Mouse (Mus musculus): ENCODE results near the gene Atp9a. TPM values are rescaled to one million over a fixed set of nuclear protein-coding genes. Genes with fewer than 3 reads are reported as not detected.

Atp9a gene
- polyA plus RNA-seq, 1 experiment: 1.2 TPM

GRCm38 (mm10) chr2:168625091-168625490 is 117.1 kb downstream of the Atp9a start:
- Histone ChIP-seq H3K36me3 (ENCODE audit: control insufficient read depth, insufficient read depth) (no peaks in the 10 kb centered on the region), H3K79me2 (ENCODE audit: control insufficient read depth, insufficient read depth) (no peaks in the 10 kb centered on the region), H3K79me3 (ENCODE audit: low read depth) (no peaks in the 10 kb centered on the region), H3K4me3 (ENCODE audit: insufficient read depth, poor library complexity, severe bottlenecking) (no peak overlapping the region), H3K27me3 (ENCODE audit: control insufficient read depth, insufficient read depth, insufficient read length) (no peaks in the 10 kb centered on the region), H3ac (ENCODE audit: control insufficient read depth, insufficient read length, low read depth) (no peak overlapping the region)
- TF ChIP-seq USF1 (IDR thresholded peaks at IDR 0.05; ENCODE audit: low read depth) (no peak), MAX (IDR thresholded peaks at IDR 0.05) (no peak), MYOD1 (IDR thresholded peaks at IDR 0.05; ENCODE audit: control insufficient read depth, insufficient read length, low read depth) (no peak), MYOG (IDR thresholded peaks at IDR 0.05; ENCODE audit: control insufficient read depth, extremely low read depth, insufficient read length) (no peak), CTCF (IDR thresholded peaks at IDR 0.05; ENCODE audit: control insufficient read depth, insufficient read depth, insufficient read length) (no peak), FOSL1 (IDR thresholded peaks at IDR 0.05; ENCODE audit: insufficient read depth, low read length, poor library complexity, severe bottlenecking) (no peak), CEBPB (IDR thresholded peaks at IDR 0.05; ENCODE audit: low read depth) (no peak)

DNA sequence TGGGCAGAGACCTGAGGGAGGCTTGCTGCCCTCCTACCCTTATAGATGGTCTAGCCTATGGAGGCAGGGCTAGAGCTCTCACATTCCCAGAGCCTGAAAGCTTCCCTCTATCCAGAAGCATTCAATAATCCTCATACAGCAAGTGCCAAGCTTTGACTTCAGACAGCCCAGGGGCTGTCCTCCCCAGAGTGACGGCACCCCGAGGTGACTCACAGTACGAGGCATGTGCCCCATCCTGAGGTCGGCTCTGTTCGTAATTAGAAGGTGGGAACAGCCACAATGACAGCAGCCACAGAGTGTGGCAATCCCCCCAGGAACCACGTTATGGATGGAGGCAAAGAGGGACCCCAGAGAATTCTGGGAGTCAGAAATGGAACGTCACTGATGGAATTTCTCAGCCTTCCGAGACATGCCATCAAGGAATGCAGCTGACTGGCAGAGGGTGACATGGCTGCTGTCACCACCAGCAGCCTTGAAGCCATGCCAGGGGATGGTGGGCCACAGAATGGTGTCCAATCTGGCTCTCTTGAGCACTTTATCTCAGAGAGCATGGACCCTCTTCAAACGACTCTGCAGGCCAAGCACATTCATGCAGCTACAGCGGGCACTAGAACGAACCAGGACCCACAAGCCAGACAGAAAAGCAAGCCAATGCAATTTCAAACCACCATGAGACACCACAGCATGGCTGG is 121.0 kb downstream of the Atp9a start:
- Histone ChIP-seq H3K36me3 (ENCODE audit: control insufficient read depth, insufficient read depth) (no peaks in the 10 kb centered on the region), H3ac (ENCODE audit: control insufficient read depth, insufficient read length, low read depth) (no peak overlapping the region), H3K27me3 (ENCODE audit: control insufficient read depth, insufficient read depth, insufficient read length) (no peaks in the 10 kb centered on the region), H3K4me3 (ENCODE audit: insufficient read depth, poor library complexity, severe bottlenecking) (no peak overlapping the region), H3K79me2 (ENCODE audit: control insufficient read depth, insufficient read depth) (no peaks in the 10 kb centered on the region), H3K79me3 (ENCODE audit: low read depth) (no peaks in the 10 kb centered on the region)
- TF ChIP-seq CEBPB (IDR thresholded peaks at IDR 0.05; ENCODE audit: low read depth) (peak; percentile 87), MYOD1 (IDR thresholded peaks at IDR 0.05; ENCODE audit: control insufficient read depth, insufficient read length, low read depth) (no peak), MAX (IDR thresholded peaks at IDR 0.05) (peak; percentile 87)

GRCm38 (mm10) chr2:168618205-168618717 is 123.9 kb downstream of the Atp9a start:
- TF ChIP-seq CEBPB (IDR thresholded peaks at IDR 0.05; ENCODE audit: low read depth): no peak
- TF ChIP-seq USF1 (IDR thresholded peaks at IDR 0.05; ENCODE audit: low read depth): no peak
- TF ChIP-seq MYOG (IDR thresholded peaks at IDR 0.05; ENCODE audit: control insufficient read depth, extremely low read depth, insufficient read length): no peak
- TF ChIP-seq MYOD1 (IDR thresholded peaks at IDR 0.05; ENCODE audit: control insufficient read depth, insufficient read length, low read depth): no peak
- no peak for TF ChIP-seq MAX (IDR thresholded peaks at IDR 0.05)
- TF ChIP-seq FOSL1 (IDR thresholded peaks at IDR 0.05; ENCODE audit: insufficient read depth, low read length, poor library complexity, severe bottlenecking): no peak
- no peak for TF ChIP-seq CTCF (IDR thresholded peaks at IDR 0.05; ENCODE audit: control insufficient read depth, insufficient read depth, insufficient read length)
- no peaks in the 10 kb centered on the region for H3K36me3 ChIP-seq (ENCODE audit: control insufficient read depth, insufficient read depth)
- H3K79me3 ChIP-seq (ENCODE audit: low read depth): no peaks in the 10 kb centered on the region
- H3K27me3 ChIP-seq (ENCODE audit: control insufficient read depth, insufficient read depth, insufficient read length): no peaks in the 10 kb centered on the region
- no peak overlapping the region for H3K4me3 ChIP-seq (ENCODE audit: insufficient read depth, poor library complexity, severe bottlenecking)
- H3ac ChIP-seq (ENCODE audit: control insufficient read depth, insufficient read length, low read depth): no peak overlapping the region
- H3K79me2 ChIP-seq (ENCODE audit: control insufficient read depth, insufficient read depth): no peaks in the 10 kb centered on the region

DNA sequence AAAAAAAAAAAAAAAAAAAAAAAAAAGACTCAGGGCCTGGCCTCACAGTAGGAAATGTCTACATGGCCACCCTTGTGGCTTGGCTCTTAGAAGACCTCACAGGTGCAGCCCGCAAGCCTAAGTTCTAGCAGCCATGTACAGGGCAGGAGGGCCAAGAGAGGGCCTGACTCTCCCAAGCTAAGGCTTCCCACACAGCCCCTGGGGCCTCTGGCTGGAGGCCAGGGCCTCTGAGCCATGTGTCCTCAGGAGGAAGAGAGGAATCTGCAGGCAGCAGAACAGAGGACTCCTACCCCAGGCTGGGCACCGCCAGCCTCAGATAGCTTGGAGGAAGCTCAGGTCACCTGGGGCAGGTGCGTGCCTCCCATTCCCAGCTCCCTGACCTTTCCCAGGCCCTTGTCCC is 127.0 kb downstream of the Atp9a start:
- no peaks in the 10 kb centered on the region for H3K79me2 ChIP-seq (ENCODE audit: control insufficient read depth, insufficient read depth)
- no peak overlapping the region for H3ac ChIP-seq (ENCODE audit: control insufficient read depth, insufficient read length, low read depth)
- TF ChIP-seq FOSL1 (IDR thresholded peaks at IDR 0.05; ENCODE audit: insufficient read depth, low read length, poor library complexity, severe bottlenecking) (no peak), MYOG (IDR thresholded peaks at IDR 0.05; ENCODE audit: control insufficient read depth, extremely low read depth, insufficient read length) (no peak), CTCF (IDR thresholded peaks at IDR 0.05; ENCODE audit: control insufficient read depth, insufficient read depth, insufficient read length) (no peak), MYOD1 (IDR thresholded peaks at IDR 0.05; ENCODE audit: control insufficient read depth, insufficient read length, low read depth) (no peak), CEBPB (IDR thresholded peaks at IDR 0.05; ENCODE audit: low read depth) (no peak), MAX (IDR thresholded peaks at IDR 0.05) (no peak), USF1 (IDR thresholded peaks at IDR 0.05; ENCODE audit: low read depth) (no peak)
- H3K27me3 ChIP-seq (ENCODE audit: control insufficient read depth, insufficient read depth, insufficient read length): no peaks in the 10 kb centered on the region
- H3K4me3 ChIP-seq (ENCODE audit: insufficient read depth, poor library complexity, severe bottlenecking): no peak overlapping the region
- no peaks in the 10 kb centered on the region for H3K79me3 ChIP-seq (ENCODE audit: low read depth)
- no peaks in the 10 kb centered on the region for H3K36me3 ChIP-seq (ENCODE audit: control insufficient read depth, insufficient read depth)

DNA sequence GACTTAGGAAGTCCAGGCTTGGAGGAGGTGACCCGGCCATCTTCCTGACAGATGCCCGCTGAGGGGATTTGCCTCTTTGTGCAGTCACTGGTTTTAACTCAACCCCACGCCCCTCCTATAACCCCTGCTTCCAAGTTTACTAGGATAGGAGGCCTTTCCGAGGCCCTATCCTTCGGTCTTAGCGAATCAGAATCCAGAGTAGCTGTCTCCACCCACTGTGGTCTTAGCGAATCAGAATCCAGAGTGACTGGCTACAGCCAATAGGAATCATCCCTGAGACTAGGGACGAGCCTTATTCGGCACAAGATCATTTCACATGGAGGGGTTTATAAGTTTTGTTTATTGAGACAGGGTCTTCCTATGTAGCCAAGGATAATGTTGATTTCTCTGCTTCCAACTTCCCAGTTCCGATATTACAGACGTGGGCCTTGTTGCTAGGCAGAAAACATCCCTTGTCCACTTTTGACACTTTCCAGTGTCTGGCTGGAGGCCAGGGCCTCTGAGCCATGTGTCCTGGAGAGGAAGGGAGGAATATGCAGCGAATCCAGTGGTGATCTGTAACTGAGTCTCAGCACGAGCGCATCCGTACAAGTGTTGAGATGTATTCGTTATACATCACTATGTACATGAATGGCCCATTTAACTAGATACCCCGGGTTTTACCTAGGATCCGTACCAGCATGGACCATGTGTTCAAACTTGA is 127.9 kb downstream of the Atp9a start:
- Histone ChIP-seq H3K27me3 (ENCODE audit: control insufficient read depth, insufficient read depth, insufficient read length) (no peaks in the 10 kb centered on the region), H3ac (ENCODE audit: control insufficient read depth, insufficient read length, low read depth) (no peak overlapping the region), H3K36me3 (ENCODE audit: control insufficient read depth, insufficient read depth) (no peaks in the 10 kb centered on the region), H3K4me3 (ENCODE audit: insufficient read depth, poor library complexity, severe bottlenecking) (no peak overlapping the region), H3K79me3 (ENCODE audit: low read depth) (no peaks in the 10 kb centered on the region), H3K79me2 (ENCODE audit: control insufficient read depth, insufficient read depth) (no peaks in the 10 kb centered on the region)
- TF ChIP-seq CTCF (IDR thresholded peaks at IDR 0.05; ENCODE audit: control insufficient read depth, insufficient read depth, insufficient read length): no peak
- TF ChIP-seq USF1 (IDR thresholded peaks at IDR 0.05; ENCODE audit: low read depth): no peak
- no peak for TF ChIP-seq CEBPB (IDR thresholded peaks at IDR 0.05; ENCODE audit: low read depth)
- TF ChIP-seq MAX (IDR thresholded peaks at IDR 0.05): no peak
- TF ChIP-seq MYOD1 (IDR thresholded peaks at IDR 0.05; ENCODE audit: control insufficient read depth, insufficient read length, low read depth): no peak
- no peak for TF ChIP-seq FOSL1 (IDR thresholded peaks at IDR 0.05; ENCODE audit: insufficient read depth, low read length, poor library complexity, severe bottlenecking)
- TF ChIP-seq MYOG (IDR thresholded peaks at IDR 0.05; ENCODE audit: control insufficient read depth, extremely low read depth, insufficient read length): no peak
